Mouse (Mus musculus) liver, adult 2 months (tissue): ENCODE measurements at regions not wholly inside any gene's neighbourhood (a gene's known extent, or its start where the extent isn't known, plus 50 kb on each side); places are given as distances from the start of the nearest gene placed in this dataset.

Experiments
- DNase-seq: peaks from one replicate; pipeline ENCODE4 v3.0.0-alpha.2; 2011; ENCODE audit warnings: low read depth, low spot score; ENCODE audit errors: extremely low read depth
- H3K27ac ChIP-seq: fragments of 200-500 bp; replicated peaks from 2 replicates; pipeline ENCODE4 v1.5.1; 2012; ENCODE audit warnings: low read depth, mild to moderate bottlenecking, control low read depth, inconsistent platforms, low read length; ENCODE audit not compliant: insufficient read depth
- H3K27me3 ChIP-seq: fragments of 200-500 bp; 2 replicates; pipeline ENCODE4 v1.6.1; 2012; ENCODE audit warnings: mild to moderate bottlenecking, moderate library complexity, low read length, inconsistent platforms; ENCODE audit not compliant: control insufficient read depth, insufficient read depth
- H3K36me3 ChIP-seq: fragments of 200-500 bp; 2 replicates; pipeline ENCODE4 v1.6.1; 2012; ENCODE audit warnings: low read length, inconsistent platforms; ENCODE audit not compliant: control insufficient read depth, insufficient read depth
- H3K4me1 ChIP-seq: fragments of 200-500 bp; 2 replicates; pipeline ENCODE4 v1.6.1; 2011; ENCODE audit warnings: low read length; ENCODE audit not compliant: control insufficient read depth, insufficient read depth
- H3K4me3 ChIP-seq: fragments of 200-500 bp; 2 replicates; pipeline ENCODE4 v1.5.1; 2011; ENCODE audit warnings: low read depth, mild to moderate bottlenecking, control low read depth, low read length, moderate library complexity; ENCODE audit not compliant: insufficient read depth
- H3K79me2 ChIP-seq: fragments of 200-500 bp; 2 replicates; pipeline ENCODE4 v1.6.1; 2012; ENCODE audit warnings: inconsistent platforms, mild to moderate bottlenecking, low read length, moderate library complexity; ENCODE audit not compliant: control insufficient read depth, insufficient read depth
- H3K9ac ChIP-seq: fragments of 200-500 bp; 2 replicates; pipeline ENCODE4 v1.6.1; 2012; ENCODE audit warnings: low read depth, mild to moderate bottlenecking, control low read depth, inconsistent platforms, low read length
- CTCF ChIP-seq: fragments of 200-500 bp; IDR thresholded peaks from 2 replicates; pipeline ENCODE4 v1.5.1; 2011; ENCODE audit warnings: low read depth, low read length, control low read depth
- POLR2A ChIP-seq: fragments of 200-500 bp; IDR thresholded peaks from 2 replicates; pipeline ENCODE4 v1.6.1; 2011; ENCODE audit warnings: low read length, control low read depth; ENCODE audit not compliant: insufficient read depth; ENCODE audit errors: extremely low read depth
- WGBS: fragments of 180-500 bp; shearing (Covaris S2); methylation state at CpG from one replicate; pipeline ENCODE4 v1.1.7; 2018; 5-methylcytosine and 5-hydroxymethylcytosine counted together

DNA sequence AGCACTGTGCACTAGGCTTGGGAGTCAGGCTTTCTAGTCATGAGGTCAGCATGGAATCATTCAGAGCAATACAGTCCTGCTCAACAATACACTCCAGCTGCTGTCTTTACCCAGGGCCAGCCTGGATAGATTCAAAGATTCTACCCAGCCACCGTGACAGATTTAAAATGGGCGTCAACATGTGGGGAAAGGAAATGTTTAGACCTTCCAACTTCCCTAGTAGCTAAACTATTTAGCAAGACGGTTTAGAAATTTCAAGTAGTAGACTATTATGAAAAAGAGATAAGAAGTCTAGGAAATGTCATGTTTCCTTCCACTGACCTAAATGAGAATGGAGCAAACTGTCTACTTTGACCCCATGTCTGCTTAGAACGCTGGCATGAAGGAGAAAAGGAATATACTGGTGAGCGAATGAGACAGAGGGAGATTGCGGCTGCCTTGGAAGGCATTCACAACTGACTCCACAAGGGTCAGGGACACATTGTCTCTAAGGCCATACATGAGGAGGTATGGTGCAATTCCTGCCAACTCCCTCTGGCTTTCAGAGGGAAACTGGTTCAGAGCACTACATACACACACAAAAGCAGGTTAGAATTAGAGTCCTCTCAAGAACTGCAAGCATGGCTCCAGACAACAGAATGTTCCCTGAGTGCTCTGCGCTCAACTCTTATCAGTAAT lies 364.6 kb upstream of the Acvr2a start:
- 71% methylated on average over 7 of the region's 7 CpGs for WGBS
- H3K36me3 ChIP-seq, result no peaks in the 10 kb centered on the region
- H3K4me3 ChIP-seq, result no peak overlapping the region
- H3K27me3 ChIP-seq, result no peaks in the 10 kb centered on the region
- no peak overlapping the region for H3K9ac ChIP-seq
- no peaks in the 10 kb centered on the region; the same call in 1 of the 2 replicates for H3K4me1 ChIP-seq
- H3K27ac ChIP-seq, result no peak overlapping the region
- no peak for DNase-seq
- TF ChIP-seq CTCF, result no peak
- TF ChIP-seq POLR2A, result no peak
- H3K79me2 ChIP-seq, result no peaks in the 10 kb centered on the region

DNA sequence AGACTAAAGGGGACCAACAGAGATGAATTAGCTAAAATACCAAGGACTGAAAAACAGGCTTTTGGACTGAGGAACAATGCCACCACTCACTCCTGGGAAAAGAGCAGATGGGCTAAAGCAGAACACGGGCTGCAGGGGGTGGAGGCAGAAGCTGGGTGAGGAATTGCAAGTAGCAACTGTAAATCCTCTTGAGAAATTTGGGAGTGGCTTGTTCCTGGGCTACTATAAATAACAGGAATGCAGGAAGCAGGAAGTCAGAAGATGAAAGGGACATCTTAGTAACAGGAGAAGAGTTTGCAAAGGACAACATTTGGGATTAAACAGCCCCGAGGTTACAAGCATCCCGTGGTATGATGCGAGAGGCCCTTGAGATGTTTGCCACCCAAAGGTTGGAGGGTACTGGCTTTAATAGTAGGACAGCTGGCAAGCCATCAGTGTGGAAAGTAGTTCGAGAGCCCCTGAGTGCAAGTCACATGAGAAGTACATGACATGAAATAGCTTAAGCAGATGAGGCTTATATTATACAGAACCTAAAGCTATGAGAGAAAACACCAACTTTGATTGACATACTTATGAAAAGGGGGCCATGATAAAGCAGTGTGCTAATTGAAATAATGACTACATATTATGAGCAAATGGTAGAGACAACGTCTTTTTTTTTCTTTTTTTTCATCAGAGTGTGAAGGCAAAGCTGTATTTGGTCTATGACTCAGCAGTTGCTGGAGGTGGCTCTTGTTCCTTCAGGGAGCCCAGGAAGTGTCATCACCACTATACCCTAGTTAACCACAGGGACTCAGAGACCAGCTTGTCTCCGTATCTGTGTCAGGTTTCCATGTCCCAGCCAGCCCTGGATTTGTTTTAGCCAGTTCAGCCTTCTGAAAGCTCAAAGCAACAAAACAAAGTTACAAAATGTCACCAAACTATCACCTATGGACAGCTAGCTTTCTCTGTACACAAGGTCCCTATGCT lies 357.6 kb upstream of the Acvr2a start:
- H3K79me2 ChIP-seq, result no peaks in the 10 kb centered on the region
- DNase-seq, result no peak
- H3K27ac ChIP-seq, result no peak overlapping the region
- 69% methylated on average over 7 of the region's 7 CpGs for WGBS
- H3K4me1 ChIP-seq, result no peaks in the 10 kb centered on the region
- no peaks in the 10 kb centered on the region for H3K27me3 ChIP-seq
- no peak overlapping the region for H3K4me3 ChIP-seq
- H3K36me3 ChIP-seq, result no peaks in the 10 kb centered on the region
- TF ChIP-seq POLR2A (no peak), CTCF (no peak)
- no peak overlapping the region for H3K9ac ChIP-seq

DNA sequence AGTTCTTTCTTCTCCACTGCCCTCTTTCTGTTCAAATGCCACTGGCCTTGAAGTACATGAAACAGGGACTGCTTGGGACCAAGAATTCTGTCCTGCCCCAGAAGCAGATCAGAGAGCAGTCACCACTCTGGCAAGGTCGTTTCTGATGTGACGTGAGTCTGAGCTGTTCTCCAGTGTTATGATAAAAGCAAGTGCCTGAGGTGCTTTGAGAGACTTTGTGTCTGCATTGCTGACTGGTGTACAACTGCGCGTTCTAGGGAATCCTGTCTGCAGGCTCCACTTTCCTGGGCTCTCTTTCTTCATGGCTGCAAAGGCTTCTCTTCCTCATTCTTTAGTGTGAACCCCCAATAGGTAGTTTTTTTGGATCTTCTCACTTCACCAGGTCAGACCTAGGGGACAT lies 356.8 kb upstream of the Acvr2a start:
- TF ChIP-seq CTCF, result no peak
- Histone ChIP-seq H3K9ac (no peak overlapping the region), H3K79me2 (no peaks in the 10 kb centered on the region), H3K4me1 (no peaks in the 10 kb centered on the region), H3K36me3 (no peaks in the 10 kb centered on the region), H3K27ac (no peak overlapping the region), H3K27me3 (no peaks in the 10 kb centered on the region), H3K4me3 (no peak overlapping the region)
- 84% methylated on average over 4 of the region's 4 CpGs for WGBS
- no peak for DNase-seq

DNA sequence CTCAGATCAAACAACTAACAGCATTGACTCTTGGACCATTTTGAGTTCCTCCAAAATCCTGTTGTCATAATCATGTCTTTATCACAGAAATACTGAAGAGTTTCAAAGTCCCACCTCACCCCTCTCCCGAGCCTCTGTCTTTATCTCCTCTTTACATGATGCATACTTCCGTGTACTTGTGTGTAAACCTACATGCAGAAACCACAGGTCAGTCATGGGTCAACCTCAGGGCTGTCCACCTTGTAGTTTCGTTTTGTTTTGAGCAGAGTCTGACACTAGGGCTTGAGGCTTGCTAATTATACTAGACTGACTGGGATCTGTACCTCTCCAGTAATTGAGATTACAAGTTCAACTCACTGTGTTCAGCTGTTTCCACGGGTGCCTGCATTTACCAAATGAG lies 348.4 kb upstream of the Acvr2a start:
- no peak overlapping the region for H3K4me3 ChIP-seq
- WGBS, result 81% methylated on average over 4 of the region's 4 CpGs
- no peak for DNase-seq
- TF ChIP-seq POLR2A (no peak), CTCF (no peak)
- peaks cover 4% of the 10 kb centered on the region; the same call in 1 of the 2 replicates for H3K4me1 ChIP-seq
- H3K27me3 ChIP-seq, result no peaks in the 10 kb centered on the region; the same call in 1 of the 2 replicates
- H3K36me3 ChIP-seq, result no peaks in the 10 kb centered on the region
- H3K79me2 ChIP-seq, result no peaks in the 10 kb centered on the region
- no peak overlapping the region for H3K9ac ChIP-seq
- no peak overlapping the region for H3K27ac ChIP-seq

DNA sequence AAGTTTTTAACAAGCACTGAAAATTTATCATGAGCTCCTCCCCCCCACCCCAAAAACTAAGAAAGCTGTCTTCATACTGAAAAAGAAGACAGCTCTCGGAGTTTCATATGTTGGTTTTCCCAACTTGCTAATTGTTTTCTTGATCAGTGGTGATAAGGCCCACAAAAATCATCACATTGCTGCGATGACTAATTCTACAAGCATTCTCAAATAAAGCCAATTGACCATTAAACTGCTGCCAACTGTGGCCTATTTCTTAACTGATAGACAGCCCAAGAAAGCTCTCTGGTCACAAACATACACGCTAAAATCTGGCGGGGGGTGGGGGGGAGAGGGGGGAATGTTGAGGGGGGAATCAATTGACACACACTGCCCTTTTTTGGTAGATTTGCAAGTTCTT lies 345.0 kb upstream of the Acvr2a start:
- Histone ChIP-seq H3K4me3 (no peak overlapping the region), H3K36me3 (no peaks in the 10 kb centered on the region), H3K4me1 (peaks cover 4% of the 10 kb centered on the region; the same call in 1 of the 2 replicates), H3K27me3 (no peaks in the 10 kb centered on the region; the same call in 1 of the 2 replicates), H3K9ac (no peak overlapping the region), H3K79me2 (no peaks in the 10 kb centered on the region), H3K27ac (no peak overlapping the region)
- peak; percentile 26 for DNase-seq
- 14% methylated on average over 4 of the region's 4 CpGs for WGBS
- TF ChIP-seq CTCF (no peak), POLR2A (no peak)
